Mouse (Mus musculus) cerebellum, adult 2 months (tissue): Measurements from ENCODE around the gene Rp2.

Experiments
- CTCF ChIP-seq: fragments of 200-500 bp; IDR thresholded peaks from 2 replicates; pipeline ENCODE4 v1.5.1; 2011; ENCODE audit warnings: low read depth, mild to moderate bottlenecking, control low read depth, low read length, moderate library complexity, borderline replicate concordance; ENCODE audit not compliant: insufficient read depth
- POLR2A ChIP-seq: fragments of 200-500 bp; IDR thresholded peaks from 2 replicates; pipeline ENCODE4 v1.6.1; 2011; ENCODE audit warnings: low read length, control low read depth, borderline replicate concordance; ENCODE audit not compliant: insufficient read depth

DNA sequence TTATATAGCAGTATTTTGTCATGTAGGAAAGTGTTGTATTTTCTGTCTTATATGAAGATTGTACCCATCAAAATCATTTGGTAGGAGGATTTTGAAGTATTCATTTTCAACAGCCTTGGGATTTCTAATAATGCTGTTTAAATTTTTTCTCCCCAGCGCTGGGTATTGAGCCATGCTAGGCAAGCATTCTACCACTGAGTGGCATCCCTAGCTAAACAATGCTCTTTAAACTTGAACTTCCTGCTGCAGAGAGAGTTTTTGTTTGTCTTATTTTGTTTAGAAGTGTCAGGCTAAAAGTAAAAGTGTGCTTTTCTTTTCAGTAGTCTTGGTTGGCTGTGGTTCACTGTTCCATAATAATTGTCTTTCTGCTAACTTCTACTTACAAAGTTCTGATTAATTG is 1.8 kb downstream of the Rp2 start:
- no peak for TF ChIP-seq CTCF
- TF ChIP-seq POLR2A = no peak
